Mouse (Mus musculus) lung, adult 2 months (tissue): ENCODE measurements around the gene Zbtb5.

Source experiments
- CTCF ChIP-seq: fragments of 200-500 bp; IDR thresholded peaks from 2 replicates; pipeline ENCODE4 v1.5.1; 2011; ENCODE audit warnings: mild to moderate bottlenecking, low read length, control low read depth; ENCODE audit not compliant: insufficient read depth
- POLR2A ChIP-seq: fragments of 200-500 bp; IDR thresholded peaks from 2 replicates; pipeline ENCODE4 v1.6.1; 2011; ENCODE audit warnings: low read depth, mild to moderate bottlenecking, control low read depth, low read length, borderline replicate concordance; ENCODE audit errors: extremely low read depth

GRCm38 (mm10) chr4:45037455-45038410 lies 25.5 kb upstream of the Zbtb5 start:
- no peak for TF ChIP-seq POLR2A
- no peak for TF ChIP-seq CTCF
